Mouse (Mus musculus): ENCODE measurements around the gene Zdhhc13. TPM values are rescaled to one million over a fixed set of nuclear protein-coding genes. Genes with fewer than 3 reads are reported as not detected.

Zdhhc13 gene
- polyA plus RNA-seq, 1 experiment from 2014 or later = 33.7 TPM

DNA sequence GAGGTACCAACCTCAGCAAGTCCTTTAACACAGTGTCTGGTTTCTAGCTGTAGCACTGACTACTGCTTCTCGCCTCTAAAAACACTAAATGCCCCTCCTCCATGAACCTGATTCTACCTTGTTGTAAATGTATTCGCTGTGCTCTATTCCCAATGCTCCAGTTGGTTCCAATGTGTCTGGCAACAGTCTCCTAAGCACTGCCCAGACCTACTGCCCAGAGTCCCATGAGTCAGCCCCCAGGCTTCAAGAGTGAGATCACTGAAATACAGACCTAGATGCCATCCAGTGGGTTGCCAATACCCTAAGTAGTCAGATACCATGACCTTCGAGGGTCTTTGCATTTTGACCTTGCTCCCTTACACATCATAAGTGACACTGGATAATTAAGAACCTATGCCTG, 26.1 kb upstream of the Zdhhc13 start:
- Histone ChIP-seq H3K36me3 (no peaks in the 10 kb centered on the region), H3K27me3 (no peaks in the 10 kb centered on the region), H3K9ac (no peak overlapping the region), H3K9me3 (replicated peaks) (no peaks in the 10 kb centered on the region), H3K4me1 (no peaks in the 10 kb centered on the region), H3K27ac (replicated peaks) (no peak overlapping the region), H3K4me2 (replicated peaks) (no peak overlapping the region), H3K4me3 (replicated peaks) (no peak overlapping the region)
- WGBS = 80% methylated on average over 3 of the region's 3 CpGs
- ATAC-seq (ENCODE audit: insufficient number of reproducible peaks, low FRiP score, low TSS enrichment, low read depth) = no peak

DNA sequence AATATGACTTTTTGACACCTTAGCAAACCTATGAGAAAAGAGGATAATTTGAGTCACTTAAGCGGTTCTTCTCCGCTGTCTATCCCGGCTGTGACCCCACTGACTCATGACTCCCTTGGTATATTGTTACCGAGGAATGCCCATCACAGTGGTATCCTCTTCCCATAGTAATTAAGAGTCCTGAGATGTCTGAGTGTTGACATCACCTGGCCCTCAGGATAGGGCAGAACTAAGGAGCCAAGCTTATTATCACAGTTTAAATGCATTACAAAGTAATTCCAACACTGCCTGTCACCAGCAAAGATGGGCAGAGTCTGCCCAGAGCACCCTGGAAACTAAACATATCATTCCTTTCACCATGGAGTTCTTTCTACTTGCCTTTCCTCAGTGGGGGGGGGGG, 22.8 kb upstream of the Zdhhc13 start:
- 46% methylated on average over 4 of the region's 4 CpGs for WGBS
- ATAC-seq (ENCODE audit: insufficient number of reproducible peaks, low FRiP score, low TSS enrichment, low read depth) = no peak
- no peaks in the 10 kb centered on the region for H3K4me1 ChIP-seq
- H3K27me3 ChIP-seq = no peaks in the 10 kb centered on the region
- no peaks in the 10 kb centered on the region for H3K36me3 ChIP-seq
- H3K4me2 ChIP-seq (replicated peaks) = no peak overlapping the region
- no peak overlapping the region for H3K9ac ChIP-seq
- no peak overlapping the region for H3K4me3 ChIP-seq (replicated peaks)
- H3K27ac ChIP-seq (replicated peaks) = no peak overlapping the region
- no peaks in the 10 kb centered on the region for H3K9me3 ChIP-seq (replicated peaks)

DNA sequence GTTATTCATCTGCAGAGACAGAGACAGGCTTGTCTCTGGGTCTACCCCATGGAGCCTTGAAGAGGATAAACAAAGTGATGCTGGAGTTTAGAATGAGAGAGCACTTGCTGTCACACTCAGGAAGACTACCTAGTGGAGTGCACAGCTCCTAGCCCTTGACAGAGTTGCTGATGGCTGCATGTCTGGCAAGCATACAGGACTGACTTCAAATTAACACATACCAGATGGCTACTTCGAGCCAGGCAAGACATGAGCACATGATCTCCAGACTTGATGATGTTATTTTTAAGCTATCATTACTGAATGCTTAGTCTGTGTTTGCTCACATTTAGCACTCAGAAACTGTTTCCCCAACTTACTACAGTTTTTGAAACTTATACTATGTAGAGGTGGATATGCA, 19.1 kb upstream of the Zdhhc13 start:
- no peak overlapping the region for H3K27ac ChIP-seq (replicated peaks)
- no peaks in the 10 kb centered on the region for H3K9me3 ChIP-seq (replicated peaks)
- no peak overlapping the region for H3K4me2 ChIP-seq (replicated peaks)
- no peaks in the 10 kb centered on the region for H3K4me1 ChIP-seq
- ATAC-seq (ENCODE audit: insufficient number of reproducible peaks, low FRiP score, low TSS enrichment, low read depth) = no peak
- no peaks in the 10 kb centered on the region for H3K36me3 ChIP-seq
- no peaks in the 10 kb centered on the region for H3K27me3 ChIP-seq
- no peak overlapping the region for H3K9ac ChIP-seq
- no peak overlapping the region for H3K4me3 ChIP-seq (replicated peaks)
- WGBS = 22% methylated on average over 1 of the region's 1 CpGs

DNA sequence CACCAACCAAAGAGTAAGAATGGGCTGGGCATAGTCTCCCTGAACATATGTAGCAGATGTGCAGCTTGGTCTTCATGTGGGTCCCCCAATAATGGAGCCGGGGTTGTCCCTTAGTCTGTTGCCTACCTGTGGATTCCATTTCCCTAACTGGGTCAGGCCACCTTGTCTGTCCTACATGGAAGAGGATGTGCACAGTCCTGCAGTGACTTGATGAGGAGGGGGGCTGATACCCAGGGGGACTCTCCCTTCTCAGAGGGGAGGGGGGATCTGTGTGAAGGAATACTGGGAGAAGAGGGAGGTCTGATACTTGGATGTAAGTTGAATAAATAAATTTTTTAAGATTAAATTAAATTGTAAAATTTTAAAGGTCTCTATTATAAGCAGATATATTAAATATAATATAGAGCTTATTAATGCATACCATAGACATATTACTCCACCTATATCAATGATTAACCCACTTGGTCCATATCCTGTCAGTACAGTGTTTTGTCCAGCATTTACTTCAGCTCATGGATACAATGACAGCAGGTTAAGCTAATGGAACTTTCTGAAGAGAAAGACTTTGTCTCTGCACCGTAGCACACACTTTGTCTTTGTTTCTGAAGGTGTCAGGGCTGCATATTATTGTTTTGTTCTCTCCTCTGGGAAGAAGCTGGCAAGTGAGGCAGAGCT, 16.6 kb upstream of the Zdhhc13 start:
- Histone ChIP-seq H3K9me3 (replicated peaks) (no peaks in the 10 kb centered on the region), H3K4me1 (no peaks in the 10 kb centered on the region), H3K27ac (replicated peaks) (no peak overlapping the region), H3K27me3 (no peaks in the 10 kb centered on the region), H3K9ac (no peak overlapping the region), H3K36me3 (no peaks in the 10 kb centered on the region), H3K4me3 (replicated peaks) (no peak overlapping the region), H3K4me2 (replicated peaks) (no peak overlapping the region)
- ATAC-seq (ENCODE audit: insufficient number of reproducible peaks, low FRiP score, low TSS enrichment, low read depth) = no peak
- WGBS = 88% methylated on average over 2 of the region's 2 CpGs

DNA sequence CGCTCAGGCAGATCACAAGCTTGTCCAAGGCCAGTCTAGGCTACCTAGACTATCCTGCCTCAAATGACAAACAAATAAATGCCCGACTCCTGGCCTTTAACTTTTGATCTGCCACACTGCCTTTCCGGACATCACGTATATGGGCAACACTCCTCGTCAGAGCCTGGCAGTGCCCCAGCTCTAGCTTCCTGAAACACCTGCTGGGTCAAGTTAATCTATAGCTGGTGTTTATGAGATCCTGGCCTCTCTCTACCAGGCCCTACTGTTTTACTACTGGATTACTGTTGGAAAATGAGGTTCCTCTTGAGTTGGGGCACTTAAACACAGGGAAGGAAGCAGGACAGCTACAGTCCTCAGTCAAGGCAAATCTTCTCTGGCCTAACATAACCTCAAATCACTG, 15.5 kb upstream of the Zdhhc13 start:
- Histone ChIP-seq H3K27me3 (no peaks in the 10 kb centered on the region), H3K4me2 (replicated peaks) (no peak overlapping the region), H3K27ac (replicated peaks) (no peak overlapping the region), H3K9ac (no peak overlapping the region), H3K4me3 (replicated peaks) (no peak overlapping the region), H3K4me1 (no peaks in the 10 kb centered on the region), H3K36me3 (no peaks in the 10 kb centered on the region), H3K9me3 (replicated peaks) (no peaks in the 10 kb centered on the region)
- ATAC-seq (ENCODE audit: insufficient number of reproducible peaks, low FRiP score, low TSS enrichment, low read depth) = no peak
- 86% methylated on average over 5 of the region's 5 CpGs for WGBS

DNA sequence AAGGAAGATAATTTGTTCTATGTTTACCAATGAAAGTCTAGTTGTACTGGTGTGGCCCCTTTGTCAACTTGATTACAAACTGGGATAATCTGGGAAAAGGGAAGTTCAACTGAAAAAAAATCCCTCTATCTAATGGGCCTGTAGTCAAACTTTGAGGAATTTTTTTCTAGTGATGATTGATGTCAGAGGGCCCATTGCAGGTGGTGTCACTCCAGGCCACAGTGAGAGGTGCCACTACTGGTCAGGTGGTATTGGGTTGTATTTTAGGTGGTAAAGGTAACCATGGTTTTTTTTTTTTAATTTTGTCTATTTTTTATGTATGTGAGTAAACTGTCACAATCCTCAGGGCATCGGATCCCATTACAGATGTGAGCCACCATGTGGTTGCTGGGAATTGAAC, 14.2 kb upstream of the Zdhhc13 start:
- 97% methylated on average over 1 of the region's 1 CpGs for WGBS
- Histone ChIP-seq H3K4me2 (replicated peaks) (no peak overlapping the region), H3K27me3 (no peaks in the 10 kb centered on the region), H3K4me1 (no peaks in the 10 kb centered on the region), H3K27ac (replicated peaks) (no peak overlapping the region), H3K4me3 (replicated peaks) (no peak overlapping the region), H3K9ac (no peak overlapping the region), H3K36me3 (no peaks in the 10 kb centered on the region), H3K9me3 (replicated peaks) (no peaks in the 10 kb centered on the region)
- ATAC-seq (ENCODE audit: insufficient number of reproducible peaks, low FRiP score, low TSS enrichment, low read depth) = no peak

DNA sequence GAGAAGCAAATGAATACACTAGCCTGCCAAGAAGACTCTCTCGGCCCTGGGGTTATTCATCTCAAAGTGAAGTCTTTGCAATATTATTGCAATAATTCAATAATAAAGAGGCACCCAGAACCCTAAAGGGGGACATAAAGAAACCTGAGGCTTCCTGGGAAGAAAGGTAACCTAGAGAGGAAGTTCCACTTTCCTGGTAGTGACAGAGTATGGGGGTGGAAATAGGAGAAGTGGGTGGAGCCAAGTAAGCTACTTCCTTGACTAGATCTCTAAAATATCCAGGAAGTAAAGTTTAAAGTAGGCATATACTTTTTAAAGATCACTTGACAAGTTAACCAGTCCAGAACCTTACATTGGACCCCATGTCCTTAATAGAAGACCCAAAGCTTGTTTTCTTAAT, 13.4 kb upstream of the Zdhhc13 start:
- Histone ChIP-seq H3K4me2 (replicated peaks) (no peak overlapping the region), H3K4me1 (no peaks in the 10 kb centered on the region), H3K27ac (replicated peaks) (no peak overlapping the region), H3K9me3 (replicated peaks) (no peaks in the 10 kb centered on the region), H3K9ac (no peak overlapping the region), H3K4me3 (replicated peaks) (no peak overlapping the region), H3K27me3 (no peaks in the 10 kb centered on the region), H3K36me3 (no peaks in the 10 kb centered on the region)
- WGBS = 74% methylated on average over 1 of the region's 1 CpGs
- no peak for ATAC-seq (ENCODE audit: insufficient number of reproducible peaks, low FRiP score, low TSS enrichment, low read depth)

DNA sequence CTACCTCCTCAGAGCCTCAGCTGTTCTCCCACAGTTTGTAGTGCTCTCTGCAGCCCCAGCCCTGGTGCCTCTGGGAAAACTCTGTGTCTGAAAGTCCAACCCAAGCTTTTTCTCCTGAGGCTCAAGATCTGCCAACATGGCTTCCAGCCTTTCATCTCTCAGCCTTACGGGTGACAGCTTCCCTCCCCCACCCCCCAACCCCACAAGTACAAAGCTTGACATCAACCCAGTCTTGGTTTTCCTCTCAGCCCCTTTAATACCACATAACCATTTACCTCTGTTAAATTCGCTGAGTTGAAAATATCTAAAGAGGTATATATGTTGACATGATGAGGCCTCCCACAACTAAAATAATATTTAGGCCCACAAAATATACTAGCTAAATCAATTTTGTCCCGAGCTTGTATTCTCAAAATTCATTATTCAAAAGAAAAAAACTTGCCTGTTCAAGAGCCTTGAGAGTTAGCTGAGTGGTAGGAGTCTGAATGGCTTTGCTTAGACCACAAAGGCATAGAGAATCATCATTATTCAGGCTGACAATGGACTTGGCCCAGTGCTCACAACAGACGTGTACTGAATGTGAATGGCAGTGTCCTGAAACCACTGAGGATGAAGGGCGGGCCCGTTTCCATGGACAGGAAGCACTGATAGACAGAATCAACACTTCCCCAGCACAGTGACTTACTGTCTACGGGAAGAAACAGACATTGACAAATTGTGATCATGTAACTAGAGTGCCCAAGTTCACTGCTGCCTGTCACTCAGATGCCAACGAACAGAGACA, 10.9 kb upstream of the Zdhhc13 start:
- no peak overlapping the region for H3K9ac ChIP-seq
- H3K9me3 ChIP-seq (replicated peaks) = no peaks in the 10 kb centered on the region
- H3K27ac ChIP-seq (replicated peaks) = no peak overlapping the region
- H3K4me1 ChIP-seq = no peaks in the 10 kb centered on the region
- H3K4me3 ChIP-seq (replicated peaks) = no peak overlapping the region
- no peaks in the 10 kb centered on the region for H3K36me3 ChIP-seq
- H3K27me3 ChIP-seq = no peaks in the 10 kb centered on the region
- no peak for ATAC-seq (ENCODE audit: insufficient number of reproducible peaks, low FRiP score, low TSS enrichment, low read depth)
- no peak overlapping the region for H3K4me2 ChIP-seq (replicated peaks)
- 62% methylated on average over 8 of the region's 8 CpGs for WGBS

DNA sequence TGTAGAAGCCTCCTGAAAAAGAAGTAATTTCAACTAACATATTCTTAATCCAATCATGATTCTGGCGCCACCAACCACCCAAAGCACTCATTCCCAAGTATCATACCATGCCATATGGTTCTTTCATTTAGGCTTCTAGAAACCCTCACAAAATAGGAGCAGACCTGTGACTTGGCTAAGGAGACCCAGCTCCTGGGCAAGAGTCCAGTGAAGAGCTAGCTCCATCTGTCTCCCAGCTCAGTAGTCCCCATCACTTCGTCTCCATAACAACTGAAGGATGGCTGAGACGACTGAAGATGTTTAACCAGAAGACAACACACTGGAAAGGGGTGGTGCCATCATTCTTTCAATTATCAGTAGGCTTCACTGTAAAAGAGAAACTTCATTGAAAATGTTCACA, 9.7 kb upstream of the Zdhhc13 start:
- Histone ChIP-seq H3K4me3 (replicated peaks) (no peak overlapping the region), H3K27ac (replicated peaks) (no peak overlapping the region)
- 76% methylated on average over 3 of the region's 3 CpGs for WGBS

DNA sequence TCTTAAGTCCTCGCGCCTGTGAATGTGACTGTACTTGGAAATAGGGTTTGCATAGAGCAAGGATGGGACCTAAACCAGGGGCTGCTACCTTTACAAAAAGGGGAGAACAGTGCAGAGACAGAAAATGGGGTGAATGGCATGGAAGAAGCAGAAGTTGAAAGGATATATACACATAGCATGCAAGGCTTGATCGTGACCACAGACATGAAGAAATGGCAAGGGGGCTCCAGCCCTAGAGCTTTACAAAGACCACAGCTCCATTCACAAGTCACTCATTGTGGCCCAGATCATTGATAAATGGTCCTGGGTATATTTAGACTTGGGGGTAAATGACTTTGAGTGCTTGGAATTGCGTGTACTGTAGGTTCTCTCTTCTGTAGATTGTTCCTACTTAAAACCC, 6.4 kb upstream of the Zdhhc13 start:
- Histone ChIP-seq H3K27me3 (no peaks in the 10 kb centered on the region), H3K4me3 (replicated peaks) (no peak overlapping the region), H3K36me3 (no peaks in the 10 kb centered on the region), H3K4me1 (no peaks in the 10 kb centered on the region), H3K9me3 (replicated peaks) (no peaks in the 10 kb centered on the region), H3K27ac (replicated peaks) (no peak overlapping the region), H3K9ac (no peak overlapping the region), H3K4me2 (replicated peaks) (no peak overlapping the region)
- 83% methylated on average over 4 of the region's 4 CpGs for WGBS
- no peak for ATAC-seq (ENCODE audit: insufficient number of reproducible peaks, low FRiP score, low TSS enrichment, low read depth)

More for the DNA sequence above, 9.7 kb upstream of the Zdhhc13 start:
- Histone ChIP-seq H3K4me2 (replicated peaks) (no peak overlapping the region), H3K9ac (no peak overlapping the region), H3K9me3 (replicated peaks) (no peaks in the 10 kb centered on the region), H3K4me1 (no peaks in the 10 kb centered on the region), H3K27me3 (no peaks in the 10 kb centered on the region), H3K36me3 (no peaks in the 10 kb centered on the region)
- no peak for ATAC-seq (ENCODE audit: insufficient number of reproducible peaks, low FRiP score, low TSS enrichment, low read depth)

DNA sequence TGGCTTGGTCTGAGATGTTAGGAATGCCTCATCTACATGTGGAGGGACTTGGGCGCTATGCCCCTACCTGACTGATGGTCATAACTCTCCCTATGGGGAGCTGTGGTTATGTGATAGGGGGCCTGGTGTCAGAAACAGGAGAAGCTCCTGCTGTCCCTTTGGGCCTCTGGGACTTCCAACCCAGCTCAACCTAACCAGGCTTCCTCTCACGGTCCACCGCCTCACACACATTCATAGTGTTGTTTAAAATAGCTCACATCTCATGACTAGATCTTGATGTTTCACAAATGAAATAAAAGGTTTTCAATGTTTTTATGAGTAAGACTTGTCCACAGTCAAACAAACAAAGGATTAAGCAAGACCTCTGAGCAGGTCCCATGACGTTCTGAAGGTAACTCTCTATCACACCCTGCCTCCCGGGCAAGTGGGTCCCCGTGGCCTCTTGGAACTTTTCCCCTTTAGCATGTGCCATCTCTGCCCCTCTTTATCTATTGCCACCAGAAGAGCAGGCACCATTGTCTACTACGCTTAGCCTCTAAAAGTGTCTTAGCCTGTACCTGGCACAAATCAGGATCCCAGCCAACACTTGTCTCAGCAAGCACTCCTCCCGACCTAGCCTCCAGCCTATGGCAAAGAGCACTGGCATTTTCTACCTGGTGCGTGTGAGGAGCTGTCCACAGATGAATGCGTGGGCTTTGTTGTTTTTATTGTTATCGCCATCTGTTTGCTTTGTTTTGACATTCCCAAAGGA, 3.9 kb upstream of the Zdhhc13 start:
- no peak overlapping the region for H3K27ac ChIP-seq (replicated peaks)
- no peak overlapping the region for H3K9ac ChIP-seq
- WGBS = 75% methylated on average over 11 of the region's 11 CpGs
- peaks cover 9% of the 10 kb centered on the region; the same call in 1 of the 2 replicates for H3K4me1 ChIP-seq
- H3K4me3 ChIP-seq (replicated peaks) = no peak overlapping the region
- ATAC-seq (ENCODE audit: insufficient number of reproducible peaks, low FRiP score, low TSS enrichment, low read depth) = no peak
- no peaks in the 10 kb centered on the region for H3K27me3 ChIP-seq
- H3K9me3 ChIP-seq (replicated peaks) = no peaks in the 10 kb centered on the region
- H3K4me2 ChIP-seq (replicated peaks) = no peak overlapping the region
- H3K36me3 ChIP-seq = no peaks in the 10 kb centered on the region

All from embryonic facial prominence, embryonic 15.5 days (tissue).